Mouse (Mus musculus): ENCODE measurements around the gene Nr2e1. TPM values are rescaled to one million over a fixed set of nuclear protein-coding genes. Genes with fewer than 3 reads are reported as not detected.

Nr2e1 gene
- total RNA-seq (2014; rRNA removed) (3.9 and 6.2 TPM in 2 replicates), polyA plus RNA-seq (2015; fragmentation: Nextera tagmentation; extraction: Ambion mirVana) (8.3 and 10.2 TPM in 2 replicates)

- ATAC-seq (peak; percentile 82), DNase-seq (peak; percentile 86)
- H3K9ac ChIP-seq = peak within 1 kb of the TSS; percentile 49
- H3K4me1 ChIP-seq (ENCODE audit: insufficient read depth) = peaks cover 12% of the 10 kb centered on the region
- H3K27ac ChIP-seq (ENCODE audit: low read depth, low read length) = peak within 1 kb of the TSS; percentile 71
- H3K4me2 ChIP-seq (ENCODE audit: low read depth) = peak within 1 kb of the TSS; percentile 75
- H3K4me3 ChIP-seq (ENCODE audit: low read depth, low read length) = peak within 1 kb of the TSS; percentile 42
- H3K36me3 ChIP-seq (ENCODE audit: insufficient read depth) = no peaks in the 10 kb centered on the region
- peaks cover 6% of the 10 kb centered on the region; the same call in 1 of the 2 replicates for H3K27me3 ChIP-seq (ENCODE audit: insufficient read depth, low read length)
- WGBS = 2% methylated on average over 43 of the region's 43 CpGs
- H3K9me3 ChIP-seq (ENCODE audit: low read length) = no peaks in the 10 kb centered on the region
- TF ChIP-seq CTCF (IDR thresholded peaks at IDR 0.05; ENCODE audit: low read depth) = no peak
Observed at GRCm38 (mm10) chr10:42583157-42583872, at the start of gene Nr2e1, which contains the start of gene Ostm1. Gene Nr2e1, minus strand, starts transcription at chr10:42583632. Gene Ostm1, plus strand, starts transcription at chr10:42583822.

GRCm38 (mm10) chr10:42632453-42633360 is 49.3 kb upstream of the Nr2e1 start:
- H3K4me3 ChIP-seq (ENCODE audit: low read depth, low read length) = peak overlapping the region; percentile 22
- H3K9ac ChIP-seq = peak overlapping the region; percentile 11; the same call in 1 of the 2 replicates
- H3K9me3 ChIP-seq (ENCODE audit: low read length) = no peaks in the 10 kb centered on the region
- H3K27ac ChIP-seq (ENCODE audit: low read depth, low read length) = no peak overlapping the region
- H3K27me3 ChIP-seq (ENCODE audit: insufficient read depth, low read length) = peaks cover 37% of the 10 kb centered on the region
- H3K4me2 ChIP-seq (ENCODE audit: low read depth) = peak overlapping the region; percentile 61
- ATAC-seq (no peak), DNase-seq (peak; percentile 63)
- H3K36me3 ChIP-seq (ENCODE audit: insufficient read depth) = no peaks in the 10 kb centered on the region
- TF ChIP-seq CTCF (IDR thresholded peaks at IDR 0.05; ENCODE audit: low read depth) = no peak
- WGBS = 2% methylated on average over 39 of the region's 39 CpGs
- H3K4me1 ChIP-seq (ENCODE audit: insufficient read depth) = peaks cover 13% of the 10 kb centered on the region; the same call in 1 of the 2 replicates

GRCm38 (mm10) chr10:42631754-42632452 is 48.5 kb upstream of the Nr2e1 start:
- Histone ChIP-seq H3K4me3 (ENCODE audit: low read depth, low read length) (peak overlapping the region; percentile 22), H3K9me3 (ENCODE audit: low read length) (no peaks in the 10 kb centered on the region), H3K4me1 (ENCODE audit: insufficient read depth) (peaks cover 13% of the 10 kb centered on the region; the same call in 1 of the 2 replicates), H3K27me3 (ENCODE audit: insufficient read depth, low read length) (peaks cover 37% of the 10 kb centered on the region), H3K27ac (ENCODE audit: low read depth, low read length) (peak overlapping the region; percentile 54), H3K9ac (peak overlapping the region; percentile 11; the same call in 1 of the 2 replicates), H3K4me2 (ENCODE audit: low read depth) (peak overlapping the region; percentile 61), H3K36me3 (ENCODE audit: insufficient read depth) (no peaks in the 10 kb centered on the region)
- ATAC-seq (no peak), DNase-seq (peak; percentile 18)
- WGBS = 3% methylated on average over 42 of the region's 42 CpGs
- no peak for TF ChIP-seq CTCF (IDR thresholded peaks at IDR 0.05; ENCODE audit: low read depth)

- no peak overlapping the region for H3K27ac ChIP-seq (ENCODE audit: low read depth, low read length)
- peaks cover 13% of the 10 kb centered on the region; the same call in 1 of the 2 replicates for H3K4me1 ChIP-seq (ENCODE audit: insufficient read depth)
- TF ChIP-seq CTCF (IDR thresholded peaks at IDR 0.05; ENCODE audit: low read depth) = no peak
- no peak; the same call in 1 of the 2 replicates for ATAC-seq
- H3K4me3 ChIP-seq (ENCODE audit: low read depth, low read length) = no peak overlapping the region
- H3K9me3 ChIP-seq (ENCODE audit: low read length) = no peaks in the 10 kb centered on the region
- H3K36me3 ChIP-seq (ENCODE audit: insufficient read depth) = no peaks in the 10 kb centered on the region
- peak; percentile 52 for DNase-seq
- H3K9ac ChIP-seq = no peak overlapping the region
- H3K27me3 ChIP-seq (ENCODE audit: insufficient read depth, low read length) = peaks cover 32% of the 10 kb centered on the region
- no peak overlapping the region for H3K4me2 ChIP-seq (ENCODE audit: low read depth)
- WGBS = 9% methylated on average over 19 of the region's 19 CpGs
Observed at GRCm38 (mm10) chr10:42630596-42631355, 47.3 kb upstream of the Nr2e1 start.

GRCm38 (mm10) chr10:42625907-42626306 is 42.5 kb upstream of the Nr2e1 start:
- Histone ChIP-seq H3K36me3 (ENCODE audit: insufficient read depth) (no peaks in the 10 kb centered on the region), H3K27ac (ENCODE audit: low read depth, low read length) (no peak overlapping the region), H3K4me2 (ENCODE audit: low read depth) (no peak overlapping the region), H3K4me3 (ENCODE audit: low read depth, low read length) (no peak overlapping the region), H3K27me3 (ENCODE audit: insufficient read depth, low read length) (peaks cover 11% of the 10 kb centered on the region), H3K9ac (no peak overlapping the region), H3K9me3 (ENCODE audit: low read length) (no peaks in the 10 kb centered on the region), H3K4me1 (ENCODE audit: insufficient read depth) (no peaks in the 10 kb centered on the region)
- ATAC-seq (no peak), DNase-seq (no peak)
- no peak for TF ChIP-seq CTCF (IDR thresholded peaks at IDR 0.05; ENCODE audit: low read depth)
- WGBS = 89% methylated on average over 2 of the region's 2 CpGs

GRCm38 (mm10) chr10:42618291-42618690 is 34.9 kb upstream of the Nr2e1 start:
- DNase-seq = no peak
- no peak for TF ChIP-seq CTCF (IDR thresholded peaks at IDR 0.05; ENCODE audit: low read depth)
- no peaks in the 10 kb centered on the region for H3K4me1 ChIP-seq (ENCODE audit: insufficient read depth)
- H3K27me3 ChIP-seq (ENCODE audit: insufficient read depth, low read length) = peaks cover 4% of the 10 kb centered on the region; the same call in 1 of the 2 replicates
- WGBS = 30% methylated on average over 2 of the region's 2 CpGs
- no peaks in the 10 kb centered on the region for H3K36me3 ChIP-seq (ENCODE audit: insufficient read depth)
- H3K9me3 ChIP-seq (ENCODE audit: low read length) = no peaks in the 10 kb centered on the region
- ATAC-seq = no peak
- H3K4me2 ChIP-seq (ENCODE audit: low read depth) = no peak overlapping the region
- H3K9ac ChIP-seq = no peak overlapping the region
- H3K27ac ChIP-seq (ENCODE audit: low read depth, low read length) = no peak overlapping the region
- no peak overlapping the region for H3K4me3 ChIP-seq (ENCODE audit: low read depth, low read length)

Data from forebrain, postnatal 0 days (tissue).